Mouse (Mus musculus) mature B cell (primary cell): Measurements from ENCODE around the gene Gm21861.
"Not testable (repeated sequence)": the region's sequence is repeated elsewhere in the genome, so short reads cannot be mapped to it uniquely, and the experiment has no call there.

Source experiments
- in situ Hi-C: fragments of 300-500 bp; cut with MboI; formaldehyde crosslinking; loops from 2 replicates; pipeline ENCODE4 v1.14.3; 2019

Gm21861 gene

GRCm38 (mm10) chrY:58814497-58814896, at the start of gene Gm21861:
TSS of gene Gm21861 (minus strand) at chrY:58814597.
- in situ Hi-C loops = not testable (repeated sequence)
